Mouse (Mus musculus) B cell, adult 2 months (primary cell): ENCODE results near the gene Glod4.

Source experiments
- DNase-seq, 2 experiments: peaks; one replicate each; pipeline ENCODE4 v3.0.0; 2022

Glod4 gene

DNA sequence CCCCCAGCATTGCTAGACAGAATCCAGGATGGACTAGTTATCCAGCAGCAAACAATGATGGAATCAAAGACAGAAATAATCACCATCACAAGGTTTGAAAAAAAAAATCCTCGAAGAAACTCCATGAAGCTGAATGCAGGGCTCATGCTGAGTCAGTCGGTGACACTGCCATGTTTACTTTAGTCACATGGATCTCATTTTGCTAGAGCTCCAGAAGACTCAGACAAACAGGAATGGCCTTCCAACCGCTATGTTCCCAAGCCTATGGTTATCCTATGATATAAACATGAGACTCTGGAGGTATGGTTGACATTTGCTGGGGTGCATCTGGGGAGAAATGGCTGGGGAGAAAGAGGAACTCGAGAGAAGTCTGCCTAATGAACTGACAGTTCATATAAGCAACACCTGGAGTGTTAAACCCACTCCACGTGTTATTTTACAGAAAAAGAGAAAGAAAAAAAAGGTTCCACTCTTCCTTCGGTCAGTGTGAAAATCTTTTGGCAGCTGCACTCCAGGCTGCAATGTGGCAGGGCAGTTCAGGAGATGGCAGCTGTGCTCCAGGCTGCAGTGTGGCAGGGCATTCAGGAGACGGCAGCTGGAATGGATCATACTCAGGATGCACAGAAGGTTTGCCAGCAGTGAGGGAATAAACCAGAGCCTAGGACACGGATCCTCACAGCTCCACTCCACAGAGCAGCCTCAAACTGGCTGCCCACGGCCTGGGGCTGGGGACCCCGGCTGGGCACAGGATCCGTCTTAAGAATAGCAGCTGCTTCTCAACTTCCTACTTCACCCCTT is 169.0 kb downstream of the Glod4 start:
- DNase-seq, result no peak
